Mouse (Mus musculus): ENCODE measurements around the gene Gm10447.

- TF ChIP-seq POLR2A (IDR thresholded peaks at IDR 0.05; ENCODE audit: borderline replicate concordance, low read depth, low read length) (no peak), CTCF (IDR thresholded peaks at IDR 0.05; ENCODE audit: low read depth, low read length) (no peak)
These were observed 4.8 kb upstream of the Gm10447 start for GRCm38 (mm10) chr11:53461727-53462126.
